Mouse (Mus musculus) urinary bladder, postnatal 10 days (tissue): ENCODE measurements around the gene Abhd15.

ENCODE experiments used
- DNase-seq: peaks from one replicate; pipeline ENCODE4 v3.0.0; 2022; ENCODE audit warnings: low spot score

Abhd15 gene

GRCm38 (mm10) chr11:77493512-77494343 lies 21.2 kb upstream of the Abhd15 start, which contains the start of gene Git1:
Gene Git1 (plus strand): TSS chr11:77493562.
- DNase-seq = no peak

- DNase-seq = no peak
Measured at GRCm38 (mm10) chr11:77494344-77494676, 20.6 kb upstream of the Abhd15 start.

DNA sequence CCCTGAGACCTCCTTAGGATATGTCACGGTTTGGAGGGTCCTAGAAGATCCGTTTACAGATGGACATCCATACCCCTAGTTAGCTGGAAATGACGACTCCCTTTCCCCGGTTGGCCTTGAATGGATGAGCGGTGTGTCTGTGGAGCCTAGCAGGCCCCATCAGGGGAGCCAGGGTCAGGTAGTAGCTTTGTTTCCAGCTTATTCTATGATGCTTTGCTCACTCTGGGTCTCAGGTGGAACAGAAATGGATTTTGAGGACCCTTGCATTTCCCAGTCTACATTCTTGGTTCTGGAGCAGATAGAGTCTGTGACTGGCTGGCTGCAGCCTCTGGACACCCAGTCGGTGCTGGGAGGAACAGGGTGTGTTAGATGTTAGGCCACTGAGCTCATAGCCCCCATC lies 20.1 kb upstream of the Abhd15 start:
- DNase-seq = no peak

- no peak for DNase-seq
Measured at GRCm38 (mm10) chr11:77495507-77495906, 19.4 kb upstream of the Abhd15 start.

DNA sequence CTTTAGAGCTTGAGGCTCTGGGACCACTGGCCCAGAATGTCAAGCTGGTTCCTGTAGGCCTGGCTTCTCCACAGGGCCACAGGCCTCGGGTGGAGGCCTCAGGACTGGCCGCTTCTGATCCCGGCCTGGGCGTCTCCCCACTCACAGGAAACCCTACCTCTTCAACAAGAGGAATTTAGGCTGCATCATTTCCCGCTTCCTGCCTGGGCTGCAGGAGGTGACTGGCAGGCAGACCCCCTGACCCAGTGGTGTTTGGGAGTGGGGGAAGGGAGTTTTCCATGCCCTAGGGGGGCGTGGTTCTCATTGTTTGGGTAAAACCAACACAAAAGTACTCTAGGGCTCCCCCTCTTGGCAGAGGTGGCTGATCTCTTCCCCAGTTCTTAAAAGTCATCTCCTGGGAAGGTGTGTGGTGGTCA lies 17.6 kb upstream of the Abhd15 start:
- DNase-seq = no peak

DNA sequence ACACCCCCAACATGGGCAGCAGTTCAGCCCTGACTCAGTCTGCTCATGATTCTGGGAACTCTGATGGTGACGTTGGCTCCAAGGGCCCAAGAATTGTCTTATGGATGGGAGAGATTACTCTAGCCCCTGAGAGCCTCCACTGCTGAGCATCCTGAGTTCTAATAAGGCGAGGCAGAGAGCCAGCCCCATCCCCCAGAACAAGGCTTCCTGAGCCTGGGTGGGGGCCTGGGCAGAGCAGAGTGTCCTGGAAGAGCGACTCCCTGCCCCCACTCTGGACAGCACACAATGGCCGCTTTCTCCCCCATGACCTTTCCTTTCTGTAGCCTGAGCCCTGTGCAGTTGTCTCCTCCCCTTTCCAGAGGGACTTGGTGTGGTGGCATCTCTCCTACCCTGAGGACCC lies 17.1 kb upstream of the Abhd15 start:
- no peak for DNase-seq

GRCm38 (mm10) chr11:77498261-77499139 lies 16.4 kb upstream of the Abhd15 start:
- no peak for DNase-seq

GRCm38 (mm10) chr11:77499354-77499753 lies 15.6 kb upstream of the Abhd15 start:
- DNase-seq = no peak

- no peak for DNase-seq
Measured at GRCm38 (mm10) chr11:77500361-77501325, 14.3 kb upstream of the Abhd15 start.

DNA sequence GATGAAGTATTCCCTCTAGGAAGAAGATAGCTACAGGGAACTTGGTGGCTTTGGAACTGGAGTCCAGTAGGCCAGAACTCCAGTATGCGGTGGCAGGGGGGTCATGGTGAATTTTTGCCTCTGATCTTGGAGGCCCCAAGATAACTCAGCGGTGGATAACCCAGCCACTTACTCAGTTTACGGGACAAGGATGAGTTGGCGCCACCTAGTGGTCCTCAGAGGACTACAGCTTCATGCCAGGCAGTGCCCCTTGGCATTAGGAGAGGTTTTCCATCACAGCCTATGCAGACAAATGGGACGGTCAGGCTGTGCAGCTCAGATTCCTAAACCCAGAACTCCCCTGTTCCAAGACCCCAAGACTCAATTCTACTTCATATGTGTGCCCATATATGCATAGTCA lies 13.5 kb upstream of the Abhd15 start:
- no peak for DNase-seq

- no peak for DNase-seq
Measured at GRCm38 (mm10) chr11:77501971-77502370, 12.9 kb upstream of the Abhd15 start.

- no peak for DNase-seq
Measured at GRCm38 (mm10) chr11:77502481-77502880, 12.4 kb upstream of the Abhd15 start.

GRCm38 (mm10) chr11:77503511-77503910 lies 11.4 kb upstream of the Abhd15 start:
- DNase-seq = no peak

DNA sequence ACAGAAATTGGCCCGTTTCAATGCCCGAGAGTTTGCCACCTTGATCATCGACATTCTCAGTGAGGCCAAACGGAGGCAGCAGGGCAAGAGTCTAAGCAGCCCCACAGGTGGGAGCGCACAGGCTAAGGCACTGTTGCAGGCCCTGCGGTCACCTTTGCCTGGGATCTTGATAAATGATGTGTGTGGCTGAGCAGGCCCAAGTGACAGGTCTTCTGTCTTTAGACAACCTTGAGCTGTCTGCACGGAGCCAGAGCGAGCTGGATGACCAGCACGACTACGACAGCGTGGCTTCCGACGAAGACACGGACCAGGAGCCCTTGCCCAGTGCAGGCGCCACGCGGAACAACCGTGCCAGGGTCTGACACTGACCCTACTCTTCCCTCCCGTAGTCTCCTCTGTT lies 10.5 kb upstream of the Abhd15 start:
- DNase-seq = no peak

DNA sequence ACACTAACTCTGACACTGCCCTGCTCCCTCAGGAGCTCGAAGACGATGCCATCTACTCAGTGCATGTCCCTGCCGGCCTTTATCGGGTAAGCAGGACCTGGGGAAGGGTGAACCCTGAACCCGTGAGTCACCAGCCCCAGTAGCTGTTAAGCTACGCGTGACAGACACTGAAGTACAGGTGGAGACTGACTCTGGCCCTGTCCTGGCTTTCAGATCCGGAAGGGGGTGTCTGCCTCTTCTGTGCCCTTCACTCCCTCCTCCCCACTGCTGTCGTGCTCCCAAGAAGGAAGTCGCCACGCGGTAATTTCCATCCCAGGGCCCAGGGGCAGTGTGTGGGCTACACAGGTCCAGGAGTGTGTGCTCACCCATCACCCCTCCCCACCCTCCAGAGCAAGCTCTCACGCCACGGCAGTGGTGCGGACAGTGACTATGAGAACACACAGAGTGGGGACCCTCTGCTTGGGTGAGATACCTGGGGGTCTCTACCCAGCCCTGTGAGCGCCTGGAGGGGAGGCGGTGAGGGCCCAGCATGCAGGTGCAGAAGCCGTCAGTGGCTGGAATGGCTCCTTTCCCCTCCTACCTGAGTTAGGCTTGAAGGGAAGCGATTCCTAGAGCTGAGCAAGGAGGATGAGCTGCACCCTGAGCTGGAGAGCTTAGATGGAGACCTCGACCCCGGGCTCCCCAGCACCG lies 9.5 kb upstream of the Abhd15 start:
- no peak for DNase-seq

- DNase-seq = no peak
Measured at GRCm38 (mm10) chr11:77506273-77506672, 8.6 kb upstream of the Abhd15 start.

DNA sequence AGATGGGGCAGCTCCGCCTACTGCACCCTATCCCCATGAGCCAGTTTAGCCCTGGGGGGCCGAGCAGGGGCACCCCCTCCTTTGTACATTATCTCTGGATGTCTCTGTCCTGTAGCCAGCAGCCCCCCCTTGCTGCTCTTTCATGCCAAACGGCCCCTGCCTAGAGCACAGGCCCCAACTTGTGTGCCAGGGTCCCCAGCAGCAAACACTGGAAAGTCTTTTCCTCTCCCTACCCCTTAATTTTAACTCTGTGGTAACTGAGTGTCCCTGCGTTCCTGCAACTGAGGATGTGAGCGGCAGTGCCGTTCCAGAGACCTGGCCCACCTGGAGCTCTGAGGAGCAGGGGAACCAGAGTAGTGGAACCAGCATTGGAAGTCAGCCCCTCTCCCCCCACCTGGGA lies 8.0 kb upstream of the Abhd15 start:
- DNase-seq = no peak

- DNase-seq = no peak
Measured at GRCm38 (mm10) chr11:77507426-77507825, 7.5 kb upstream of the Abhd15 start.

DNA sequence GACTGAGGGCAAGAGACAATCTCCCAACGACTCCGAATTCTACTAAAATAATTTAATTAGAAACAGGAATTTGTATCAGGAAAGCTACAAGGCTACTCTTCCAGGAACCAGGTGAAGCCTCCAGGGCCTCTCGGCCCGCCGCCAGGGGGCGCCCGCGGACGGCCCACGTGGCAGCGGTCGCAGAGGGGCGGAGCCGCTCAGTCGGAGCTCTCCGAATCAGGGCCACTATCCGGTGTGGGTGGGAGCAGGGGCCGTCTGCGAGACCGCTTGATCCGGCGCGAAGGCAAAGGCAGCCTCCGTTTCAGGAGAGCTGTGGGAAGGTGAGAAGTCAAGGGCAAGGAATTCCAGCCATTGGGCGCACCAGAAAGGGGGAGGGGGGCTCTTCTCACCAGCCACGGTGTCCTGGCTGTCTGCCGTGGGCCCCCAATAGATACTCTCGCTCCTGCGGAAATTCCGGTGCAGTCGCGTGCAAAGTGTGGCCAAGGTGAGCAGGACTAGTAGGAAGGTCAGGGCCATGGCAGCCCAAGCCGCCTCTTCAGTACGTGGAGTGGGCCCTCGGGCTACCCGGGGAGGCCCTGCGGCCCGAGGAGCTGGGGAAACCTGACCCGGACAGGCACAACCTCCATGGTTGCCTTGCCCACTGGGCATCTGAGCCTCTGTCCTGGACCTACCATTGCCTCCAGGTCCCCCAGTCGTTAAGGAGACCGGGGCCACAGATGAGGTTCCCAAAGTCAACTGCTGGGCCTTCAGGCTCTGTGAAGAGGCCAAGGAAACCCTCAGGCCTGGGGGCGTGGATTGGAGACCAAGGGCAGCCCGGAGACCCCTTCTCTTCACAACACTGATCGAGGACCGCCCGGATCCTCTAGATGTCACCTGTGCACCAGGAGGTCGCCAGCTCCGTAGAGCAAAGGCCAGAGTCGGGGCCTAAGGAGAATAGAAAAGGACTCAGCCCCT lies 6.6 kb upstream of the Abhd15 start:
- no peak for DNase-seq

DNA sequence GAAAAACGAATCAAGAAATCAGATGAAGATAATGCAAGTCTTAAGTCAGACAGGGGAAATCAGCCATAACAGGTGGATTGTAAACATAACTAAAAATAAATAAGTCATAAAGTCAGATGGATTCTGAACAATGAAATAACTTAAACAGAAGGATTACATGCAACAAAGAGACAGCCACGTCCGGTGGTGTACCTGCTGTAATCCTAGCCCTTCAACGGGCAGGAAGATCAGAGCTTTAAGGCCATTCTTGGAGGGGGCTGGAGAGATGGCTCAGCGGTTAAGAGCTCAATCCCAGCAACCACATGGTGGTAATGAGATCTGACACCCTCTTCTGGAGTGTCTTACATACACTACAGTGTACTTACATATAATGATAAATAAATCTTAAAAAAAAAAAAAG lies 3.6 kb upstream of the Abhd15 start:
- no peak for DNase-seq
